Mouse (Mus musculus): Measurements from ENCODE around the gene Cpne6.
A peak's percentile ranks its signal among the peaks of the same experiment; 100 is the strongest.

The Cpne6 gene

DNA sequence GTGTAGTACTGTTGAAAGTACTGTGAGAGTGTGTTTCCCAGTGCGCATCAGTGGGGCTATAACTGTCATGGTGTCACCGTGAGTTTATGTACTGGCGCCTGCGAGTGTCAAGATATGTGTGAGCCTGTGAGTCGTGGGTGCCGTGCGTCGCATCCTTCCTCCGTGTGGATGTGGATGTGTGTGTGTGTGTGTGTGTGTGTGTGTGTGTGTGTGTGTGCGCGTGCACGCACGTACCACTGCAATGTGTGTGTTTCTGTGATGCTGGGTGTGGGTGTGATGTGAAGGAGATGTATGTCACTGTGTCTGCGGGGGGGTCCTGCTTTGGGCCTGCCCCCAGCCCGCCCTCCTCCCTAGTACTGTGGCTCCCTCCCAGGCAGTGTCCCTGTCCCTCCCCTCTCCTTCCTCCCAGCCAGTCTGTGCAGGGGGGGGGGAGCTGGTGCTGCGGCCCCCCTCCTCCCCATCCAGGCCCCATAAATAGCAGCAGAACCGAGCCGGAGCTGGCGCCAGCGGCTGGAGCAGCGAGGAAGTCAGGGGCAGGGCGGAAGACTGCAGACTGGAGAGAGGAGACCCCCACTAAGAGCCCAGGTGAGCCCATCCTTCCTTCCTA is at the start of gene Cpne6:
Cpne6 (plus strand) TSS at position 321 of the 607 bp plus-strand sequence.
- DNase-seq = no peak

DNA sequence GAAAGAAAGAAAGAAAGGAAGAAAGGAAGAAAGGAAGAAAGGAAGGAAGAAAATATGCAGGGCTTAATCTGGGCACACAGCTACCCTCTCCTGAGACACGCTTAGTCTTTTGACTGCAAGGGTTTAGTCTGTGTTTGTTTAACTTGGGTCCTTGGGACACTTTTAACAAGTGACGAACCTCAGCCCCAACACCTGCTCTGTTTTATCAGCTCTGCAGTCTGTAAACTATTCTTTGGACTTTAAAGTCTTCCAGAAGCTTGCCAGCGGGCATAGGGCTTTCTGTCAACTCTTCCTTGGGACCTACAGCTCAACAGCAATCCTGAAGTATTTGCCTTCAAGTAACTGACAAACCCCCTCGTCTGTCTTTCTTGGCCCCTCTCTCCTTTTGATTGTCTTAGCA is 48.5 kb upstream of the Cpne6 start:
- no peak for DNase-seq

DNA sequence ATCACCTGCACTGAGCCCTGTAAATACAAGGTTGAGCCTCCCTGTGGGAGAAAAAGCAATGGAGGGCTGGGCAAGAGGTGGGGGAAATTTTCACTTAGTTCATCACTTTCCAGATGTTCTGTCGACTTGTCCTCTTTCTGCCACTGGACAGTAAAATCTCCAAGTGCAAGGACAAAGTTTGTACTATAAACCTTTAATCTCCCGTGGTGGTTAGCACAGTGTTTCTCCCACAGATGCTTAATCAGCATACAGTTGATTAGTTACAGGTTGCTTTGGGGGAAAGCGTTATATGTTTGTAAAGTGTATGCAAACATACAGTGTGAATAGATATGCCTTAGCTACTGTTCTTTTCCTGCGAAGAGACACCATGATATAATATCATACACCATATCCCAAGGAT is 43.8 kb upstream of the Cpne6 start:
- DNase-seq = no peak

DNA sequence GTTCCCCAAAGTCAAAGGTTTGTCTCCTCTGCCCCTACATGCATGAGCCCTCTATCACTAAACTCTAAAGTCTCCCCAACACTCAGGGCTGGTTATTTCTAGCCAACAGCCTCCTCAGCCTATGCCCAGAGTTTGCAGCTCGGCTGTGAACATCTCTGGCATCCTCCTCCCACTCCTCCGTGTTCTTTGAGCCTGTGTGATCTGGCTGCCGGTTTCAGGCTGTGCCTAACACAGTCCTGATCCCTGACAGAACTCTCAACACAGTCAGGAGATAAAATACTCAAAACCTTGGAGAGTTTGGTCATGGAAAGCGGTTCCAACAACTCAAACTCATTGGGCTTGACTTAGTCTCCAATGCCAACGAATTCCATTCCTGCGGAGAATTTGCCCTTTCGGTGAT is 43.1 kb upstream of the Cpne6 start:
- no peak for DNase-seq

DNA sequence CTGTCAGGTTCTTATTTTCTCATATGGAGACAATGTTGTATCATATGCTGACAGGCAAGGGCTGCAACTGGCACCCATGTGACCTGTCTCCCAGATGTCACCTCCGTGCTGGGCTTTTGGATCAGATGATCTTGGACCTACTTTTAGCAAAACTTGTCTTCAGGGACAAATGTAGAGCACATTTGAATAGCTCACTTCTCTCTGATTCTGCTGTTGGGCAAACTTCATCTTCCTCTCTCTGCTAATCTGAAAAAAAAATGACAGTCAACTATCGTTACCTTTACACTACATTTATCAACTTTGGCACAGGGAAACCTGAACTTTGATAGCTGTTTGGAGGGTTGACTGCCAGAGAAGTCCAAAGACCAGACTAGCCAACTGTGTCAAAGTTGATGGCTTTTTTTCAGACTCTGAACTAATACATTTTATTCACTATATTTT is 41.9 kb upstream of the Cpne6 start:
- DNase-seq = no peak

DNA sequence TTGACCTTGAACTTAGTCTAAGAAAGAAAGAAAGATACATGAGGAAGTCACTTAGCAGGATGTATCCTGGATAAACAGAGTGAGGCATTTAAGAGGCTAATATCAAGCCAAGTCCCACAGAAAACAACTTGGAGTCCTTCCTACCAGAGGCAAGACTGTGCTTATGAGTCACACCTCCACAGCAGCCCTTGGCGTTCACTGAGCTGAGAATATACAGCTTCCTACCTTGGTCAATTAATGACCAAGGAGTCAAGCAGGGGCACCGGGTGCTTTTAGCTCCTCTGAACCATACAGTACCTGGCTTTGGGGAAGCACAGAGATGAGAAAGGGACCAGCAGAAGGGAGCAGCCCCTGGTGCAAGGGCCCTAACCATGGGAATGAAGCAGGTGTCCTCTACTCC is 41.2 kb upstream of the Cpne6 start:
- no peak for DNase-seq

DNA sequence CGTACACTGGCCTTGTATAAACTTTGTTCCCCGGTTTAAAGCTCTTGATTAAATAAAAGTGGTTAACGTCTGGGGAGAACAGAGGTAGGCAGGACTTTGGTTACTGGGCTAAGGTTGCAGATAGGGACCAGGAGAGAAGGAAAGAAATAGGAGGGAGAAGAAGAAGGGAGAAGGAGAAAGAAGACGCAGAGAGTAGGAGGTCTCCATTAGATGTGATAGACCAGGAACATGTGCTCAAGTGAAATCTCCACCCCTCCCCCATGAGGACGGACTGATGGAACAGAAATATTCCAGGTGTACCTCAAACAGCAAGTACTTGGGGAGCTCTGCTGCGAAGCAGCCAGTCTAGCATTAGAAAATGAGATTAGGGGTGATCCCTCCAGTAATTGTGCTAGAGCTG is 40.4 kb upstream of the Cpne6 start:
- DNase-seq = no peak

DNA sequence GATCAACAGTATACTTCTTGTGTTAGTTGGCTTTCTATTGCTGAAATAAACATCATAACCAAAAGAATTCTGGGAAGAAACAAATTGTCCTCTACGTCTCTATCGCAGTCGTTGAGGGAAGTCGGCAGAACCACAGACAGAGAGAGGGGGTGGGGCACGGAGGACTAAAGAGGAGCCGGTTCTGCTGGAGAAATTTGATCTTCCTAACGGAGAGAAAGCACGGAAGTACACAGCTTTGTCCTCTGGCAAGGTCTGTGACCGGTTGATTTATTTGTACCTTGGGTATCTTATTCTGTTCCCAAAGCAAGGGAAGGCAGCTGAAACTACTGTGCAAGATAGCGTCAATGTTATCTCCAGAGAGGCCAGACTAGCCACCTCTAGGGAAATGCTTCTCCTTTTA is 39.4 kb upstream of the Cpne6 start:
- DNase-seq = no peak

DNA sequence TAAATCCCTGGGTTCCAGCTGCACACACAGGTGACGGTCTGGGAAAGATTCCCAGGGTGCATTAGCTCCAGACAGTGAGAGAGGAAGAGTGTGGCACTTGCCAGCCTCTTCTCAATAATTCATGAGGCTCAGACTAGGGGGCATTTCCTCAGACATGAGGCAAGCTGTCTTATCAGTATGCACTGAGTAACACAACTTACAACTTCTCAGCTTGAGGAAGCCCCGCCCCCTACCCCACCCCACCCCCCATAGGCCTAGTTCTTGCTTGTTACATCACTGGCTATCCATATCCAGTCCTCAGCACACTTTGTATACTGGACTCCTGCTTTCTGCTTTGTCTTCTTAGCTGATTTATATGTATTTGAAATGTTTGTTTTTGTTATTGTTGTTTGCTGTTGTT is 34.6 kb upstream of the Cpne6 start:
- DNase-seq = peak; percentile 74

DNA sequence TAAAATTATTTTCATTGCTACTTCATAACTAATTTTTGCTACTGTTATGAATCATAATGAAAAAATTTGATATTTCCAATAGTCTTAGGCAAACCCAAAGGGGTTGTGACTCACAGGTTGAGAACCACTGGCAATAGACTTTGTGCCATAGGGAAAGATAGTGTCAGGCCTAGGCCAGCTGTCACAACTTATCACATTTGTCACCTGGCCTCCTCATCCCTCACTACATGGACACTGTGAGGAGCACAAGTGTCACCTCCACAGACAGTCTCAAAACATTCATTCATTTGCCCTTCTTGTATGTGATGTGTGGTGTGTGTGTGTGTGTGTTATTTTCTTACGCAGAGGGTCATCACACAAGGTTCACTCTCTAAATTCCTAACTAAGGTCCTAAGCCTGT is 32.8 kb upstream of the Cpne6 start:
- peak; percentile 43 for DNase-seq

DNA sequence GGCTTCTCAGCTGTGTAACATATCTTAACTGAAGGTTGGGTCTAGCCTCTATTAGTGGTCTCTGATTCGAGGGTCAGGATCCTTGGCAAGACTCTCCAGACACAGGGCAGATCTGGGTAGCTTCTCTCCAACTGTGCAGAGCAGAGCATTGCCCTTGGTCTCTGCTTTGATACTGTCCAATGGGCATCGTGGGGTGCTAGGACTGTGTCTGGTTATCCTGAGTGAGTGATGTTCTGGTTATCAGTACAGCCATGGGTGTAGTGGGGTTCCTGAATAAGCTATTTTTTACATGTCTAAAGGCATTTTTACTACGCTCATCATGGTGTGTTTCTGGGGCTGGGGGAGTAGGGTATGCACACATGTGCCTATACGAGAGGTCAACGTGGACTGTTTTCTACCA is 32.4 kb upstream of the Cpne6 start:
- DNase-seq = peak; percentile 65

DNA sequence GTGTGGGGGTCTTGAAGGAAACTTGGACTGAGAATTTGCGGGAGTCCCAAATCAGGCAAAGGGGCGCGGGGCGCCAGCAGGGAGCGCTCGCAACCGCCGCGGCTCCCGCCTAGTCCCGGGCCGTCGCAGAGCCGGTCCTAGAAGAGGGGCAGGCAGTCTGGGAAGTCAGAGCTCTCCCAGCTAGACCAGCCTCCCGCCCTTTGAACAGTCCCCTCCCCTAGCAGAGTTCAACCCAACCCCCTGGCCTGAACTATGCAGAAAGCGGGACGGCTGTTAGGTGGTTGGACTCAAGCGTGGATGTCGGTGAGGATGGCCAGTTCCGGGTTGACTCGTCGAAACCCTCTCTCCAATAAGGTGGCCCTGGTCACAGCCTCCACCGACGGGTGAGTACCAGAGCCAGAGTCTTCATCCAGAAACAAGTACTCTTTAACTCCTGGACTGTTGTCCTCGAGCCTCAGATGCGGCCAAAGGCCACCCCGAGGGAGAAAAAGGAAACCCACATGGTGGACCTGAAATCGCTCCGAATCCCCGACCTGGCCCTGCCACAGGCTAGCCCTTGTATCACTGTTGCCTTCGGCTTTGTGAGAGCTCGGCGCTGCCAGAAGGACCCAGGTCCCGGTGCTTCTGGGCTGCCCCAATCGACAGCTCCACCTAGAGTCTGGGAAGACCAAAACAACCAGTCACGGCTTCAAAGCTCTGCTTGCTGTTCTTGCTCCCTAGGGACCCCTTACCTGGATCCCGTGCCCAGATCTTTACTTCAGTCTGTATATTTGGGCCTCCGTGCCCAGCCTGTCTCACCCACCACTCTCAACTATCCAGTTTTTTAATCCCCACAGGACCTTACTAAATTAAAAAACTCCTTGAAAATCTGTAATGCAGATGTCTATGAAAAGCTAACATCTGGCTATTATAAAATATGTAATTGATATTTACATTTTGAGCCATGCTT is 31.3 kb upstream of the Cpne6 start, which contains the start of gene Dhrs4:
Dhrs4 (plus strand) TSS at position 108 of the 949 bp plus-strand sequence.
- DNase-seq = peak; percentile 88

DNA sequence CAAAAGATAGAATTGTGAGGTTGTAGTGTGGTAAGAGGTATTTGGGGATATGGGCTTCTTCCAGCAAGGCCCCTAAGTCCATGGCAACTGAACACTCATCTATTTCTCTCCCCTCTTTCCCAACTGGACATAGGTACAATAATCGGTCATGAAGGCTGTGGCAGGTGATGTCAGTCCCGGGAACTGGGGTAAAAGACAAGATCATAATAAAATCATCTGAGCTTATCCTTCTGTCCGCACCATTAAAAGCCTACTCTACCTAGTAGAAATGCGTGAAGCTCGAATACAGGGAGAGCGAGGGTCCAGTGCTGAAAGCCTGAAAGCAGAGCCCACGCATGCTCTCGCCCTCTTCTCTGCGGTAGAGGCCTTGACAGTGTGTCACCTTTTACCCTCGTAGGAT is 30.6 kb upstream of the Cpne6 start:
- DNase-seq = no peak

DNA sequence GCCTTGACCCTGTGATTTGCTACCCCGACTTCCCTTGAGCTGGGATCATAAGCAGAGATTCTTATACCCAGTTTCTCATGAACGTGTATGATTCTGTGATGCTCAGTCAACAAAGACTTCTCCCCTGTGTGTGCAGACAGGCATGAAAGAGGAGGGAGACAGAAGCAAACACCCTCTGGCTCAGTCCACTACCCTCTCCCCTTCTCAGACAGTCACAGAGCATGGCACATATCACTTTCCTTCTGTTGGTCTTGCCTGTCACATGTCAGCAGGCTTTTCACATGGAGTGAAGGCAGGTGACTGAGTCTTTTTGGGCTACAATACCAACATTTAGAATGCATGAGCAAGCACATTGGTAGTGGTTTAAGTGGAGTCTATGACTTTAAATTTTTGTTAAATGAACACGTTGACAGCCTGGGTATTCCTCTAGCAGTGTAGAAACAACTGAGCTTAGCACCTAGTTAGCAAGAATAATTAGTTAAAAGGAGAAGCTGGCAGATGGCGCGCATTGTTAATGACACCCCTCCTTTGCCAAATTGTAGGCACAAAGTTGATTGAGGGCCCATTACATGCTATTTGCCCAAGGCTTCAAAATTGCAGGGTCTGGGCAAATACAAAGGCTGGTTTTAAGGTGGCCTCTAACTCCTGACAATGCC is 25.7 kb upstream of the Cpne6 start:
- DNase-seq = no peak

DNA sequence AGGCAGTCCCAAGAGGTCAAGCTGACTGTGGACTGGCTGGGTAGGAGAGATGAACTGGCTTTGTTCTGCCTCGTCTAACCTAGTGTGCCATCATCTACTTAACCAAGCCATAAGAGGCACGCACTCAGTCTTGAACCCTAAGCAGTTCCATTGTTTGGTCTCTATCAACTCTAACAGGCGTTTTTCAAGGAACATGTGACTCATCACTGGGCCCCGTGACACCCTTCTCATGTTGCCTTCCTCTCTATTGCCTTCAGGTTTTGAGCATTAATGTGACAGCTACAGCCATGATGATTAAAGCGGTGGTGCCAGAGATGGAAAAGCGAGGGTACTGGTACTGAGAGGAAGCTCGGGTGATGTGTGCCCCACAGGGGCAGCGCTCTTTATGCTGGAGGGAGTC is 23.4 kb upstream of the Cpne6 start:
- DNase-seq = no peak

DNA sequence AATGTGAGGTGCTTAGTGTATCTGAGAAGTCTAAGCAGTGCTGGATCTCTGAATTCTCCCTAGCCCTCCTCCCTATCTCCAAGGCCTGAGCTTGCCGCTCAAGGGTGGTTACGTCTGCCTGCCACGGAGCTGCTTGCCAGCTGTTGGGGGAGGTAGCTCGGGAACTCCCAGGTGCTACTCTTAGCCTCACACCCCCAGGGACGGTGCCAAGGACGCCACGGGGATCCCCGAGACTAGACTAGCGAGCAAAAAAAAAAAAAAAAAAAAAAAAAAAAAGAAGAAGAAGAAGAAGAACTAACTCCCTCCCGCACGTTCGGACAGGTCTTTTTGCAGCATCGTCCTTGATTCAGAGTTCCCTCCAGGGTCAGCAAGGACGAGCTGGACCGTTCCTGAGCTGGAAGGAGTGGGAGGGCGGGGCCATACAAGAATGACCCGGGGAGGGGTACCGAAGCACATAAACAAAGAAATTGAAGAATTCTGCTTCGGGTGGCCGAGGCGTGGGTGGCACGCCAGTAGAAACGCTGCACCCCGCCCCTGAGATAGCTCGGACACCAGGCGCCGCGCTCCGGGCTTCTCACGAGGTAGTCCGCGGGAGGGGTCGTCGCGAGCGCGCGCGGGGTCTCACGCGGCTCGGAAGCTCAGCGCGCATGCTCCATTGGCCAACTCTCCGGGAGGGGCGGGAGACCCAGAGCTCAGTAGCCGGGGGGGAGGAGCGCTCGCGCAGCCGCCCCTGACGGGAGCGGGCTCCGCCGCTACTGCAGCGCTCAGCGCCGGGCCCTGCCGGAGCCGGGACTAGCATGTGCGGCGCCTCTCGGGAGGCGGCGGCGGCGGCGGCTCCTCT is 19.7 kb upstream of the Cpne6 start, which contains the start of gene Carmil3:
Carmil3 (plus strand) TSS at position 291 of the 841 bp plus-strand sequence.
- DNase-seq = peak; percentile 74

DNA sequence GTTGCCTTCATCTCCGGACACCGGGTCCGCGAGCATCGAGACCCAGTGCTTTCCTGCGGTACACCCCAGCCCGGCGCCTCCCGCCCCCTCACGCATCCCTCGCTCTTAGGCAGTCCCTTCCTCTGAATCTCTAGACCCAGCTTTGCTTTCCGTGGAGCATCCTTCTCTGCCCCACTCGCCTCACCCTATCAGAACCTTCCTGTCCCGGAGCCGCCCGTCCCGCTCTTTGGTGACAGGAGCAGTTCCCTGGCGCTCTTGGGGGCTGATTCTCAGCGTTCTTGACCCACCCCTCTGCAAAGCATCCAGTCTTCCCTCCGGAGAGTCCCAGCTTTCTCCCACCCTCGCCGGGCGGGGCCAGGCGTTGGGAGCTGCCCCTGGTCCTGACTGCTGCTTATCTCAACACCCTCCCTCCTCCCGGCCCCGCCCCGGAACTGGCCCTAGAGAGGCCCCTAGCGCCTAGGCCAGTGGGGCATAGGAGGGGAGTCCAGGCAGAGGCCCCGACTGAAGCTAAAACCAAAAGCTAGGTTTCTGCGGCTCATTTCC is 18.9 kb upstream of the Cpne6 start:
- peak; percentile 93 for DNase-seq

DNA sequence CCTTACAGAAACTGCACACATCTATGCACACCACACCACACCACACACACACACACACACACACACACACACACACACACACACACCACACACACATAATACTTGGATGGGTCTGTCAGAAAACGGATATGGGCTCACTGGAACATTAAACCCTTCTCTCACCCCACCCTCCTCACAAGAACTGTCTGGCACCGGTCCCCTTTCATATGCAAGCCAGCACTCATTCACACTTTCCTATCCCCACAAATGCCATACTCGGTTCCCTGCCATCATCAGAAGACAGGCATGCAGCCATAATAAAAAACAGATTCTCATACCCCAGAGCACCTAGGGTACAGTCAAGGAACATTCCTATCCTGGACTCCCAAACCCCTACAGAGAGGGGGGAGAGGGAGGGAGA is 18.1 kb upstream of the Cpne6 start:
- DNase-seq = no peak

DNA sequence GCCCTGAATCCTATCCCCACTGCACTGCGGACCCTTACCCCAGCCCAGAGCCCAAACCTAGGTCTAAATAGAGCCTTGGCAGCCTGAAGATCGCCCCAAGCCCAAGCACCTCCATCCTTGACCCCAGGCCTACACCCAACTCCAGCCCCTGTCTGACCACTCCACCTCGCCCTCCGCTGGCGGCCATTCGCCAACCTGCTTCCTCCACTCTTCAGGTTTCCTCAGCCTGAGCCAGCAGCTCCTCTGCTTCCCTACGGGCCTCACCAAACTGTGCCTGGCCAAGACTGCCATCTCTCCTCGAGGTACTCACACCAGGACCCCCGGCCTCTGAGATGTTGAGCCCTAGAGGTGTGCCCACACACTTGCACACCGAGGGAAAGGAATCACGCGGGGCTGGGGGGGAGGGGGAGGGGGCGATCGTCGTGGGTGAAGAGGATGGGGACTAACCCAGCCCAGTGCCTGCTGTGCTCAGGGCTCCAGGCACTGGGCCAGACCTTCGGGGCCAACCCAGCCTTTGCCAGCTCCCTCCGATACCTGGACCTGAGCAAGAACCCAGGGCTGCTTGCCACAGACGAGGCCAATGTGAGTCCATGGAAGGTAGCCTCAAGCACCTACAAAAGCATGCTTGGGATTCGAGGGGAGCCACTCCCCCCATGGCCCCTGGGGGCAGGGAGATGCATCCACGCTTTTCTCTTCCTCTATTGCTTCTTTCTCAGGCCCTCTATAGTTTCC is 14.6 kb upstream of the Cpne6 start:
- no peak for DNase-seq

DNA sequence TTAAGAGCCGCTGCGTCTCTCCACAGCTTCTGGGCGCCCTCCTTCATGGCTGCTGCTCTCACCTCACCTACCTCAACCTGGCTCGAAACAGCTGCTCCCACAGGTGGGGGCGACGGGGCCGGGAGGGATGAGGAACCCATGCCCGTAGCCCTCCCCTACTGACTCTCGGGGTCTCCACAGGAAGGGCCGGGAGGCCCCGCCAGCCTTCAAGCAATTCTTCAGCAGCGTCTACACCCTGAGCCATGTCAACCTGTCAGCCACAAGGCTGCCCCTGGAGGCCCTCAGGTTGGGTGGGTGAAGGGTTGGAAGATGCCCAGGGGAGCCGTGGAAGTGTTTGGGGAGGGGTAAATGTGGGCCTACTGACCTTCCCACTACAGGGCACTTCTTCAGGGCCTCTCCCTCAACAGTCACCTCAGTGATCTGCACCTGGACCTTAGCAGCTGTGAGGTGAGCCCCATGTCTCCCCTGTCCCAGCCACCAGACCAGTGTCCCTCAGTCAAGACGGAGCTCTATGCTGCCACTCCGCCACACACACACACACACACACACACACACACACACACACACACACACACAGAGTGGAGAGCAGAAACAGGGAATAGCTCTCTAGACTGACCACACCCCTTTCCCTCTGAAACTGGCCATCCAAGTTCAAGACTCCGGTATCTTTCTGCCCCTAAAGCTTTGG is 13.3 kb upstream of the Cpne6 start:
- no peak for DNase-seq

DNA sequence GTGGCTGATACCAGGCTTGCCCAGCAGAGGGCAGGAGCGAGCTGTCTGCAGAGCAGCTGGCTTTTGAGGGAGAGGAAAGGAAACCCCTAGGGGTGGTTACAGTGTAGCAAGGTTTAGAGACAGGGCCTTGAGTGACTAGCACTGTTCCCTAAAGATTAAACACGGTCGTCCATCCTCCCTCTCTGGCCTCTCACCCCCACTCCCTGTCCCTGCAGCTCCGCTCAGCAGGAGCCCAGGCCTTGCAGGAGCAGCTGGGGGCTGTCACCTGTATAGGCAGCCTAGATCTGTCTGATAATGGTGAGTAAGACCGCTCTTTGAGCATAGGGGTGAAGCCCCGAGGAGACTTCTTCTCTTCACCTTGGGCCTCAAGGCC is 12.8 kb upstream of the Cpne6 start:
- peak; percentile 86 for DNase-seq

Measured in liver (tissue).